Mouse (Mus musculus): ENCODE measurements at regions not wholly inside any gene's neighbourhood (a gene's known extent, or its start where the extent isn't known, plus 50 kb on each side); places are given as distances from the start of the nearest gene placed in this dataset.

- H3K27me3 ChIP-seq (ENCODE audit: control insufficient read depth, insufficient read depth, low read length) = no peaks in the 10 kb centered on the region
- TF ChIP-seq EP300 (IDR thresholded peaks at IDR 0.05; ENCODE audit: low read depth) = no peak
- TF ChIP-seq CTCF (IDR thresholded peaks at IDR 0.05; ENCODE audit: low read depth) = no peak
- no peak overlapping the region for H3K9ac ChIP-seq (replicated peaks; ENCODE audit: low read depth, low read length)
- H3K4me1 ChIP-seq (ENCODE audit: control insufficient read depth, insufficient read depth) = peaks cover 8% of the 10 kb centered on the region
- peak overlapping the region; percentile 43; the same call in 1 of the 2 replicates for H3K27ac ChIP-seq (ENCODE audit: low read depth)
- peak overlapping the region; percentile 1; the same call in 1 of the 2 replicates for H3K4me3 ChIP-seq (ENCODE audit: low read depth, low read length)
- no peaks in the 10 kb centered on the region for H3K36me3 ChIP-seq (replicated peaks; ENCODE audit: control insufficient read depth, insufficient read depth, low read length)
- DNase-seq (ENCODE audit: low spot score) = no peak
- peak overlapping the region; percentile 37; the same call in 1 of the 2 replicates for H3K4me2 ChIP-seq (ENCODE audit: low read depth, low read length)
- no peak for ATAC-seq (ENCODE audit: insufficient read depth, low read depth)
- 51% methylated on average over 13 of the region's 13 CpGs for WGBS
- no peaks in the 10 kb centered on the region for H3K9me3 ChIP-seq (replicated peaks; ENCODE audit: control insufficient read depth, low read length)
These were observed 132.2 kb upstream of the Lef1 start for GRCm38 (mm10) chr3:130977921-130978700.

- no peaks in the 10 kb centered on the region for H3K27me3 ChIP-seq (ENCODE audit: control insufficient read depth, insufficient read depth, low read length)
- no peak overlapping the region for H3K9ac ChIP-seq (replicated peaks; ENCODE audit: low read depth, low read length)
- H3K4me2 ChIP-seq (ENCODE audit: low read depth, low read length) = no peak overlapping the region
- H3K9me3 ChIP-seq (replicated peaks; ENCODE audit: control insufficient read depth, low read length) = no peaks in the 10 kb centered on the region
- no peak for DNase-seq (ENCODE audit: low spot score)
- no peak overlapping the region for H3K4me3 ChIP-seq (ENCODE audit: low read depth, low read length)
- 46% methylated on average over 5 of the region's 5 CpGs for WGBS
- no peak for ATAC-seq (ENCODE audit: insufficient read depth, low read depth)
- no peak overlapping the region for H3K27ac ChIP-seq (ENCODE audit: low read depth)
- H3K4me1 ChIP-seq (ENCODE audit: control insufficient read depth, insufficient read depth) = peaks cover 8% of the 10 kb centered on the region
- H3K36me3 ChIP-seq (replicated peaks; ENCODE audit: control insufficient read depth, insufficient read depth, low read length) = no peaks in the 10 kb centered on the region
- TF ChIP-seq CTCF (IDR thresholded peaks at IDR 0.05; ENCODE audit: low read depth) (no peak), EP300 (IDR thresholded peaks at IDR 0.05; ENCODE audit: low read depth) (no peak)
These were observed 134.1 kb upstream of the Lef1 start for GRCm38 (mm10) chr3:130976206-130976605.

GRCm38 (mm10) chr3:130975291-130975690 is 135.0 kb upstream of the Lef1 start:
- Histone ChIP-seq H3K27me3 (ENCODE audit: control insufficient read depth, insufficient read depth, low read length) (no peaks in the 10 kb centered on the region), H3K9ac (replicated peaks; ENCODE audit: low read depth, low read length) (no peak overlapping the region), H3K27ac (ENCODE audit: low read depth) (no peak overlapping the region), H3K4me2 (ENCODE audit: low read depth, low read length) (no peak overlapping the region), H3K4me1 (ENCODE audit: control insufficient read depth, insufficient read depth) (peaks cover 8% of the 10 kb centered on the region), H3K4me3 (ENCODE audit: low read depth, low read length) (no peak overlapping the region), H3K36me3 (replicated peaks; ENCODE audit: control insufficient read depth, insufficient read depth, low read length) (no peaks in the 10 kb centered on the region), H3K9me3 (replicated peaks; ENCODE audit: control insufficient read depth, low read length) (no peaks in the 10 kb centered on the region)
- TF ChIP-seq EP300 (IDR thresholded peaks at IDR 0.05; ENCODE audit: low read depth) = no peak
- no peak for TF ChIP-seq CTCF (IDR thresholded peaks at IDR 0.05; ENCODE audit: low read depth)
- ATAC-seq (ENCODE audit: insufficient read depth, low read depth) (no peak), DNase-seq (ENCODE audit: low spot score) (no peak)
- WGBS = 77% methylated on average over 1 of the region's 1 CpGs

GRCm38 (mm10) chr3:130972126-130972525 is 138.1 kb upstream of the Lef1 start:
- WGBS = 44% methylated on average over 2 of the region's 2 CpGs
- no peak for DNase-seq (ENCODE audit: low spot score)
- no peaks in the 10 kb centered on the region for H3K27me3 ChIP-seq (ENCODE audit: control insufficient read depth, insufficient read depth, low read length)
- no peaks in the 10 kb centered on the region for H3K9me3 ChIP-seq (replicated peaks; ENCODE audit: control insufficient read depth, low read length)
- no peak overlapping the region for H3K4me2 ChIP-seq (ENCODE audit: low read depth, low read length)
- no peak overlapping the region for H3K4me3 ChIP-seq (ENCODE audit: low read depth, low read length)
- H3K4me1 ChIP-seq (ENCODE audit: control insufficient read depth, insufficient read depth) = no peaks in the 10 kb centered on the region
- no peak for ATAC-seq (ENCODE audit: insufficient read depth, low read depth)
- H3K9ac ChIP-seq (replicated peaks; ENCODE audit: low read depth, low read length) = no peak overlapping the region
- no peak for TF ChIP-seq EP300 (IDR thresholded peaks at IDR 0.05; ENCODE audit: low read depth)
- no peak for TF ChIP-seq CTCF (IDR thresholded peaks at IDR 0.05; ENCODE audit: low read depth)
- H3K27ac ChIP-seq (ENCODE audit: low read depth) = no peak overlapping the region
- no peaks in the 10 kb centered on the region for H3K36me3 ChIP-seq (replicated peaks; ENCODE audit: control insufficient read depth, insufficient read depth, low read length)

- Histone ChIP-seq H3K27ac (ENCODE audit: low read depth) (no peak overlapping the region), H3K4me3 (ENCODE audit: low read depth, low read length) (no peak overlapping the region), H3K9me3 (replicated peaks; ENCODE audit: control insufficient read depth, low read length) (no peaks in the 10 kb centered on the region), H3K4me1 (ENCODE audit: control insufficient read depth, insufficient read depth) (no peaks in the 10 kb centered on the region), H3K9ac (replicated peaks; ENCODE audit: low read depth, low read length) (no peak overlapping the region), H3K27me3 (ENCODE audit: control insufficient read depth, insufficient read depth, low read length) (no peaks in the 10 kb centered on the region), H3K4me2 (ENCODE audit: low read depth, low read length) (no peak overlapping the region), H3K36me3 (replicated peaks; ENCODE audit: control insufficient read depth, insufficient read depth, low read length) (no peaks in the 10 kb centered on the region)
- TF ChIP-seq EP300 (IDR thresholded peaks at IDR 0.05; ENCODE audit: low read depth) = no peak
- no peak for TF ChIP-seq CTCF (IDR thresholded peaks at IDR 0.05; ENCODE audit: low read depth)
- no peak for ATAC-seq (ENCODE audit: insufficient read depth, low read depth)
- no peak for DNase-seq (ENCODE audit: low spot score)
- WGBS = 88% methylated on average over 3 of the region's 3 CpGs
These were observed 145.0 kb upstream of the Lef1 start for GRCm38 (mm10) chr3:130965275-130965674.

GRCm38 (mm10) chr3:130964088-130964487 is 146.2 kb upstream of the Lef1 start:
- TF ChIP-seq EP300 (IDR thresholded peaks at IDR 0.05; ENCODE audit: low read depth) = no peak
- Histone ChIP-seq H3K27ac (ENCODE audit: low read depth) (no peak overlapping the region), H3K4me1 (ENCODE audit: control insufficient read depth, insufficient read depth) (no peaks in the 10 kb centered on the region), H3K9me3 (replicated peaks; ENCODE audit: control insufficient read depth, low read length) (no peaks in the 10 kb centered on the region), H3K36me3 (replicated peaks; ENCODE audit: control insufficient read depth, insufficient read depth, low read length) (no peaks in the 10 kb centered on the region), H3K4me3 (ENCODE audit: low read depth, low read length) (no peak overlapping the region), H3K9ac (replicated peaks; ENCODE audit: low read depth, low read length) (no peak overlapping the region), H3K27me3 (ENCODE audit: control insufficient read depth, insufficient read depth, low read length) (no peaks in the 10 kb centered on the region), H3K4me2 (ENCODE audit: low read depth, low read length) (no peak overlapping the region)
- ATAC-seq (ENCODE audit: insufficient read depth, low read depth) (no peak), DNase-seq (ENCODE audit: low spot score) (no peak)
- WGBS = 81% methylated on average over 6 of the region's 6 CpGs
